Comparison of ENCODE assay signal across 10 mouse cellular contexts in genomic region chr4:149875986-149876501, GRCm38 (mm10).
DNase-seq lines count a peak whose midpoint lies in the region; ATAC-seq lines count a peak whose summit lies in the region.
"Had no signal": no experiment of that assay in that cellular context is flagged by ENCODE, and none has a peak within 500 bp of the region (broad histone marks: within the 10 kb centered on the region; RNA-seq: fewer than 3 reads in every experiment).

No protein-coding gene starts in this region.

- 34% methylated on average over 8 of the region's 8 CpGs for WGBS in forebrain, embryonic 16.5 days
- whole genome bisulfite sequencing in midbrain, embryonic 13.5 days = 58% methylated on average over 8 of the region's 8 CpGs

- no peak overlapping the region for H3K9ac ChIP-seq in forebrain, embryonic 16.5 days (replicated peaks; ENCODE audit: low read depth, low read length)
- H3K9ac ChIP-seq in midbrain, embryonic 13.5 days (replicated peaks) = no peak overlapping the region
- H3K9ac ChIP-seq: liver, embryonic 14.5 days had no signal

- H3K36me3 ChIP-seq in forebrain, embryonic 16.5 days (ENCODE audit: control insufficient read depth, insufficient read depth) = no peaks in the 10 kb centered on the region
- H3K36me3 ChIP-seq in midbrain, embryonic 13.5 days = no peaks in the 10 kb centered on the region

- peaks cover 23% of the 10 kb centered on the region for H3K4me1 ChIP-seq in forebrain, embryonic 16.5 days (replicated peaks; ENCODE audit: control insufficient read depth, insufficient read depth, low read length)
- peaks cover 38% of the 10 kb centered on the region for H3K4me1 ChIP-seq in midbrain, embryonic 13.5 days (replicated peaks)

- no peaks in the 10 kb centered on the region for H3K9me3 ChIP-seq in forebrain, embryonic 16.5 days (ENCODE audit: control insufficient read depth, low read length)
- no peaks in the 10 kb centered on the region for H3K9me3 ChIP-seq in midbrain, embryonic 13.5 days

- no peak overlapping the region for H3K4me2 ChIP-seq in forebrain, embryonic 16.5 days (ENCODE audit: low read length)
- no peak overlapping the region for H3K4me2 ChIP-seq in midbrain, embryonic 13.5 days (replicated peaks)

- peak; percentile 67 for DNase-seq in embryo, embryonic 10 days (ENCODE audit: low spot score)
- DNase-seq in embryo, embryonic 9.5 days (ENCODE audit: extremely low spot score) = no peak
- DNase-seq in cerebellum, adult 9-11 months = peak; percentile 80
- no peak for DNase-seq in urinary bladder, postnatal 36 days (ENCODE audit: low spot score in 2 of 2)
- no peak for DNase-seq in urinary bladder, postnatal 4 days (ENCODE audit: low spot score in 2 of 2)
- DNase-seq in spleen, postnatal 10 days (ENCODE audit: low spot score in 2 of 2) = no peak
- DNase-seq: thymus, postnatal 14 days had no signal

- H3K27me3 ChIP-seq in forebrain, embryonic 16.5 days (replicated peaks; ENCODE audit: control insufficient read depth, insufficient read depth, low read length) = no peaks in the 10 kb centered on the region
- H3K27me3 ChIP-seq in midbrain, embryonic 13.5 days = no peaks in the 10 kb centered on the region

- no peak overlapping the region for H3K4me3 ChIP-seq in forebrain, embryonic 16.5 days (replicated peaks; ENCODE audit: low read length)
- no peak overlapping the region for H3K4me3 ChIP-seq in midbrain, embryonic 13.5 days (replicated peaks)

- peak; percentile 83 for ATAC-seq in forebrain, embryonic 16.5 days
- ATAC-seq in midbrain, embryonic 13.5 days = peak; percentile 59

- H3K27ac ChIP-seq in forebrain, embryonic 16.5 days (ENCODE audit: low read length) = peak overlapping the region; percentile 61
- H3K27ac ChIP-seq in midbrain, embryonic 13.5 days = no peak overlapping the region
- H3K27ac ChIP-seq: liver, embryonic 14.5 days had no signal

Comparison
In these comparisons a context has a peak if more than half of its experiments do, and no peak if none do; other contexts are left out.
1. DNase-seq: peak in embryo, embryonic 10 days (single experiment) and cerebellum, adult 9-11 months (single experiment); none in embryo, embryonic 9.5 days (single experiment), urinary bladder, postnatal 36 days (0 of 2), urinary bladder, postnatal 4 days (0 of 2) and spleen, postnatal 10 days (0 of 2).